In genomic region chr8:107114150-107115007, GRCm38 (mm10) we compare ENCODE assay signal across 9 mouse cellular contexts. TPM values are rescaled to one million over a fixed set of nuclear protein-coding genes. Genes with fewer than 3 reads are reported as not detected.
DNase-seq lines count a peak whose midpoint lies in the region; ATAC-seq and TF ChIP-seq lines count a peak whose summit lies in the region.
"Had no signal": no experiment of that assay in that cellular context is flagged by ENCODE, and none has a peak within 500 bp of the region (broad histone marks: within the 10 kb centered on the region; RNA-seq: fewer than 3 reads in every experiment).

No protein-coding gene starts in this region.

- peak overlapping the region; percentile 70 for H3K27ac ChIP-seq in layer of hippocampus, adult 2 months
- peak overlapping the region; percentile 46 for H3K27ac ChIP-seq in MEL (ENCODE audit: control insufficient read depth, low read depth, low read length)
- H3K27ac ChIP-seq in heart, embryonic 15.5 days: peak overlapping the region; percentile 62
- H3K27ac ChIP-seq in liver, embryonic 15.5 days (replicated peaks): no peak overlapping the region
- H3K27ac ChIP-seq in forebrain, embryonic 14.5 days (ENCODE audit: low read depth, low read length): no peak overlapping the region
- no peak overlapping the region for H3K27ac ChIP-seq in thymus, adult 2 months (ENCODE audit: control insufficient read depth, insufficient read depth, low read length)

- peak; percentile 37 to 55 for DNase-seq in layer of hippocampus, adult 2 months (ENCODE audit: low spot score in 2 of 2)
- DNase-seq in layer of hippocampus, postnatal 25 days (ENCODE audit: extremely low spot score in 1 of 2, low spot score in 1 of 2): no peak
- DNase-seq in MEL (ENCODE audit: low read depth, low spot score): peak; percentile 83
- no peak for DNase-seq in c-Kit-positive CD71-positive TER-119-positive erythroid progenitor cells, embryonic 14.5 days (ENCODE audit: low spot score)
- DNase-seq in forebrain, embryonic 14.5 days (ENCODE audit: low spot score): no peak
- DNase-seq in thymus, adult 2 months: no peak

- ATAC-seq in heart, embryonic 15.5 days (replicated peaks; ENCODE audit: insufficient number of reproducible peaks, insufficient read depth, low FRiP score, low read depth): 0 out of 2 replicates have a peak, but pooled peaks have one; percentile 10
- ATAC-seq in liver, embryonic 15.5 days (ENCODE audit: insufficient read depth): no peak
- no peak for ATAC-seq in forebrain, embryonic 14.5 days

- no peaks in the 10 kb centered on the region for H3K79me2 ChIP-seq in MEL (ENCODE audit: control insufficient read depth, insufficient read depth, low read length, poor library complexity)

- H3K9me3 ChIP-seq in MEL (replicated peaks; ENCODE audit: insufficient read depth, low read length): no peaks in the 10 kb centered on the region
- no peaks in the 10 kb centered on the region for H3K9me3 ChIP-seq in heart, embryonic 15.5 days (replicated peaks)
- no peaks in the 10 kb centered on the region for H3K9me3 ChIP-seq in liver, embryonic 15.5 days (replicated peaks)
- H3K9me3 ChIP-seq in forebrain, embryonic 14.5 days (replicated peaks; ENCODE audit: control insufficient read depth, low read length): no peaks in the 10 kb centered on the region

- H3K9ac ChIP-seq in MEL (ENCODE audit: control insufficient read depth, low read depth, low read length, poor library complexity, severe bottlenecking): peak overlapping the region; percentile 69
- no peak overlapping the region for H3K9ac ChIP-seq in heart, embryonic 15.5 days
- no peak overlapping the region for H3K9ac ChIP-seq in liver, embryonic 15.5 days
- H3K9ac ChIP-seq in forebrain, embryonic 14.5 days (ENCODE audit: low read length): no peak overlapping the region

- H3K4me2 ChIP-seq in heart, embryonic 15.5 days: peak overlapping the region; percentile 53
- H3K4me2 ChIP-seq in liver, embryonic 15.5 days: peak overlapping the region; percentile 48
- H3K4me2 ChIP-seq in forebrain, embryonic 14.5 days (ENCODE audit: low read length): no peak overlapping the region

- H3K4me1 ChIP-seq in MEL (ENCODE audit: control insufficient read depth in 1 of 2, insufficient read depth in 2 of 2, low read length in 2 of 2): peaks cover 0 to 16% of the 10 kb centered on the region in 2 experiments; a peak in 2 of 4 replicates
- H3K4me1 ChIP-seq in heart, embryonic 15.5 days (replicated peaks): peaks cover 25% of the 10 kb centered on the region
- peaks cover 25% of the 10 kb centered on the region for H3K4me1 ChIP-seq in liver, embryonic 15.5 days (replicated peaks)
- H3K4me1 ChIP-seq in forebrain, embryonic 14.5 days (ENCODE audit: control insufficient read depth, insufficient read depth, low read length): no peaks in the 10 kb centered on the region
- peaks cover 22% of the 10 kb centered on the region for H3K4me1 ChIP-seq in thymus, adult 2 months (replicated peaks; ENCODE audit: control insufficient read depth, insufficient read depth, low read length)

- WGBS in heart, embryonic 15.5 days: 30% methylated on average over 19 of the region's 19 CpGs
- WGBS in liver, embryonic 15.5 days (ENCODE audit: insufficient replicate concordance): 22% methylated on average over 19 of the region's 19 CpGs
- whole genome bisulfite sequencing in forebrain, embryonic 14.5 days: 77% methylated on average over 19 of the region's 19 CpGs
- WGBS in thymus, adult 2 months: 23% methylated on average over 19 of the region's 19 CpGs

- TF ChIP-seq POLR2A in MEL (IDR thresholded peaks at IDR 0.05; ENCODE audit: control insufficient read depth in 1 of 2, insufficient read depth in 1 of 2, low read depth in 1 of 2, low read length in 2 of 2, poor library complexity in 1 of 2): 0 out of 4 replicates have a peak, but pooled peaks of 1 of the 2 experiments have one; percentile 28
- TF ChIP-seq POLR2A in thymus, adult 2 months (IDR thresholded peaks at IDR 0.05; ENCODE audit: control insufficient read depth, extremely low read depth, insufficient read depth, low read length, poor library complexity): no peak

- H3K36me3 ChIP-seq in MEL (ENCODE audit: control insufficient read depth in 1 of 2, insufficient read depth in 2 of 2, low read length in 2 of 2): peaks cover 0 to 30% of the 10 kb centered on the region in 2 experiments; a peak in 2 of 4 replicates
- H3K36me3 ChIP-seq in heart, embryonic 15.5 days: no peaks in the 10 kb centered on the region
- no peaks in the 10 kb centered on the region for H3K36me3 ChIP-seq in liver, embryonic 15.5 days (replicated peaks)
- no peaks in the 10 kb centered on the region for H3K36me3 ChIP-seq in forebrain, embryonic 14.5 days (ENCODE audit: control insufficient read depth, insufficient read depth, low read length)
- H3K36me3 ChIP-seq in thymus, adult 2 months (ENCODE audit: control insufficient read depth, insufficient read depth, low read length): no peaks in the 10 kb centered on the region

- H3K4me3 ChIP-seq in layer of hippocampus, adult 2 months: no peak overlapping the region
- H3K4me3 ChIP-seq in MEL (ENCODE audit: control insufficient read depth in 1 of 2, insufficient read depth in 1 of 2, low read depth in 2 of 2, low read length in 2 of 2): peak overlapping the region; percentile 27 to 69
- peak overlapping the region; percentile 6; the same call in 1 of the 2 replicates for H3K4me3 ChIP-seq in heart, embryonic 15.5 days
- no peak overlapping the region for H3K4me3 ChIP-seq in liver, embryonic 15.5 days (replicated peaks)
- H3K4me3 ChIP-seq in forebrain, embryonic 14.5 days (ENCODE audit: low read depth, low read length): no peak overlapping the region
- H3K4me3 ChIP-seq in thymus, adult 2 months (ENCODE audit: control insufficient read depth, insufficient read depth, low read length): no peak overlapping the region

- H3K27me3 ChIP-seq in MEL (ENCODE audit: control insufficient read depth in 1 of 2, insufficient read depth in 2 of 2, low read length in 2 of 2): no peaks in the 10 kb centered on the region
- no peaks in the 10 kb centered on the region for H3K27me3 ChIP-seq in heart, embryonic 15.5 days
- no peaks in the 10 kb centered on the region for H3K27me3 ChIP-seq in liver, embryonic 15.5 days
- no peaks in the 10 kb centered on the region for H3K27me3 ChIP-seq in forebrain, embryonic 14.5 days (replicated peaks; ENCODE audit: control insufficient read depth, insufficient read depth, low read length)
- H3K27me3 ChIP-seq in thymus, adult 2 months (ENCODE audit: control insufficient read depth, insufficient read depth, low read length): no peaks in the 10 kb centered on the region

- TF ChIP-seq EP300 in MEL (IDR thresholded peaks at IDR 0.05; ENCODE audit: low read depth in 1 of 2, low read length in 2 of 2): no peak

- no peak for TF ChIP-seq RAD21 in MEL (IDR thresholded peaks at IDR 0.05; ENCODE audit: low read depth, low read length)

- no peak for TF ChIP-seq CTCF in layer of hippocampus, adult 2 months (conservative IDR thresholded peaks at IDR 0.05)
- no peak for TF ChIP-seq CTCF in MEL (IDR thresholded peaks at IDR 0.05 in 2 of 3, conservative IDR thresholded peaks at IDR 0.05 in 1 of 3; ENCODE audit: control insufficient read depth in 1 of 3, insufficient read depth in 1 of 3, low read depth in 2 of 3, low read length in 3 of 3, poor library complexity in 1 of 3, severe bottlenecking in 1 of 3)
- TF ChIP-seq CTCF in thymus, adult 2 months (IDR thresholded peaks at IDR 0.05; ENCODE audit: borderline replicate concordance, control insufficient read depth, extremely low read depth, insufficient read depth, low read length, poor library complexity): no peak

RNA-seq across cellular contexts. Expression of gene Terf2, which starts 18.0 kb away (rescaled TPM):
- 10 to 100 TPM; 32.7 to 39.2 TPM for total RNA-seq in layer of hippocampus, adult 2 months (2021)
- total RNA-seq in layer of hippocampus, postnatal 25 days (2021): 10 to 100 TPM; 31.2 to 35.8 TPM
- total RNA-seq in MEL (2012; rRNA removed): 14.1 and 15.0 TPM in 2 replicates
- polyA plus RNA-seq in MEL (2012; ENCODE audit: insufficient read depth in 1 of 2, insufficient read length in 2 of 2, low read depth in 1 of 2, low replicate concordance in 2 of 2, missing spikeins in 1 of 2): 10 to 100 TPM in 1 of 2 experiments, not detected in 1; 36.7 TPM
- 9.5 and 10.4 TPM in 2 replicates for polyA plus RNA-seq in heart, embryonic 15.5 days (2015; fragmentation: Nextera tagmentation; extraction: Ambion mirVana)
- polyA plus RNA-seq in liver, embryonic 15.5 days (2015; fragmentation: Nextera tagmentation; extraction: Ambion mirVana): 6.4 and 6.8 TPM in 2 replicates
- polyA plus RNA-seq in forebrain, embryonic 14.5 days (2014; fragmentation: Nextera tagmentation; extraction: Ambion mirVana): 19.2 and 19.9 TPM in 2 replicates
- 30.9 and 31.5 TPM in 2 replicates for polyA plus RNA-seq in thymus, adult 2 months (2012; rRNA removed)

RNA-seq across cellular contexts. Expression of gene Cyb5b, which starts 36.1 kb away (rescaled TPM):
- total RNA-seq in layer of hippocampus, adult 2 months (2021): 100 to 1,000 TPM; 103 to 104 TPM
- 100 to 1,000 TPM in 1 of 2 experiments, 10 to 100 TPM in 1; 93.9 to 105 TPM for total RNA-seq in layer of hippocampus, postnatal 25 days (2021)
- total RNA-seq in MEL (2012; rRNA removed): 66.5 and 67.9 TPM in 2 replicates
- 10 to 100 TPM; 69.4 to 79.1 TPM for polyA plus RNA-seq in MEL (2012; ENCODE audit: insufficient read depth in 1 of 2, insufficient read length in 2 of 2, low read depth in 1 of 2, low replicate concordance in 2 of 2, missing spikeins in 1 of 2)
- polyA plus RNA-seq in heart, embryonic 15.5 days (2015; fragmentation: Nextera tagmentation; extraction: Ambion mirVana): 51.2 and 58.7 TPM in 2 replicates
- 23.8 and 24.5 TPM in 2 replicates for polyA plus RNA-seq in liver, embryonic 15.5 days (2015; fragmentation: Nextera tagmentation; extraction: Ambion mirVana)
- polyA plus RNA-seq in forebrain, embryonic 14.5 days (2014; fragmentation: Nextera tagmentation; extraction: Ambion mirVana): 108 and 118 TPM in 2 replicates
- polyA plus RNA-seq in thymus, adult 2 months (2012; rRNA removed): 62.1 and 65.6 TPM in 2 replicates

RNA-seq across cellular contexts. Expression of gene Tmed6, which starts 48.9 kb away (rescaled TPM):
- under 1 TPM in 1 of 2 experiments, not detected in 1; 0.42 TPM for total RNA-seq in layer of hippocampus, adult 2 months (2021)
- not detected for total RNA-seq in layer of hippocampus, postnatal 25 days (2021)
- not detected in 2 replicates for total RNA-seq in MEL (2012; rRNA removed)
- not detected for polyA plus RNA-seq in MEL (2012; ENCODE audit: insufficient read depth in 1 of 2, insufficient read length in 2 of 2, low read depth in 1 of 2, low replicate concordance in 2 of 2, missing spikeins in 1 of 2)
- not detected in 2 replicates for polyA plus RNA-seq in heart, embryonic 15.5 days (2015; fragmentation: Nextera tagmentation; extraction: Ambion mirVana)
- polyA plus RNA-seq in liver, embryonic 15.5 days (2015; fragmentation: Nextera tagmentation; extraction: Ambion mirVana): 4.1 and 5.2 TPM in 2 replicates
- not detected in 2 replicates for polyA plus RNA-seq in forebrain, embryonic 14.5 days (2014; fragmentation: Nextera tagmentation; extraction: Ambion mirVana)
- 0.20 TPM in 2 replicates for polyA plus RNA-seq in thymus, adult 2 months (2012; rRNA removed)
- polyA plus RNA-seq: cortical plate, adult 2 months had no signal

RNA-seq across cellular contexts. Expression of gene Nip7, which starts 57.7 kb away (rescaled TPM):
- 10 to 100 TPM; 43.5 to 46.2 TPM for total RNA-seq in layer of hippocampus, adult 2 months (2021)
- 10 to 100 TPM; 44.4 to 45.9 TPM for total RNA-seq in layer of hippocampus, postnatal 25 days (2021)
- 261 and 278 TPM in 2 replicates for total RNA-seq in MEL (2012; rRNA removed)
- 100 to 1,000 TPM; 189 to 336 TPM for polyA plus RNA-seq in MEL (2012; ENCODE audit: insufficient read depth in 1 of 2, insufficient read length in 2 of 2, low read depth in 1 of 2, low replicate concordance in 2 of 2, missing spikeins in 1 of 2)
- 46.8 and 54.4 TPM in 2 replicates for polyA plus RNA-seq in heart, embryonic 15.5 days (2015; fragmentation: Nextera tagmentation; extraction: Ambion mirVana)
- polyA plus RNA-seq in liver, embryonic 15.5 days (2015; fragmentation: Nextera tagmentation; extraction: Ambion mirVana): 33.9 and 37.4 TPM in 2 replicates
- polyA plus RNA-seq in forebrain, embryonic 14.5 days (2014; fragmentation: Nextera tagmentation; extraction: Ambion mirVana): 97.0 and 106 TPM in 2 replicates
- 34.1 and 38.4 TPM in 2 replicates for polyA plus RNA-seq in thymus, adult 2 months (2012; rRNA removed)

RNA-seq across cellular contexts. Expression of gene Cog8, which starts 57.9 kb away (rescaled TPM):
- 10 to 100 TPM; 27.8 to 32.5 TPM for total RNA-seq in layer of hippocampus, adult 2 months (2021)
- 10 to 100 TPM; 28.7 to 28.9 TPM for total RNA-seq in layer of hippocampus, postnatal 25 days (2021)
- total RNA-seq in MEL (2012; rRNA removed): 18.1 and 27.2 TPM in 2 replicates
- 10 to 100 TPM in 1 of 2 experiments, not detected in 1; 27.0 TPM for polyA plus RNA-seq in MEL (2012; ENCODE audit: insufficient read depth in 1 of 2, insufficient read length in 2 of 2, low read depth in 1 of 2, low replicate concordance in 2 of 2, missing spikeins in 1 of 2)
- polyA plus RNA-seq in heart, embryonic 15.5 days (2015; fragmentation: Nextera tagmentation; extraction: Ambion mirVana): 25.1 and 28.9 TPM in 2 replicates
- polyA plus RNA-seq in liver, embryonic 15.5 days (2015; fragmentation: Nextera tagmentation; extraction: Ambion mirVana): 17.9 and 19.8 TPM in 2 replicates
- 34.2 and 41.4 TPM in 2 replicates for polyA plus RNA-seq in forebrain, embryonic 14.5 days (2014; fragmentation: Nextera tagmentation; extraction: Ambion mirVana)
- 59.7 and 68.6 TPM in 2 replicates for polyA plus RNA-seq in thymus, adult 2 months (2012; rRNA removed)

Comparison
In these comparisons a context has a peak if more than half of its experiments do, and no peak if none do; other contexts are left out.
1. DNase-seq: peak in layer of hippocampus, adult 2 months (2 of 2) and MEL (single experiment); none in layer of hippocampus, postnatal 25 days (0 of 2), c-Kit-positive CD71-positive TER-119-positive erythroid progenitor cells, embryonic 14.5 days (single experiment), forebrain, embryonic 14.5 days (single experiment) and thymus, adult 2 months (single experiment).
2. H3K27ac ChIP-seq: peak in layer of hippocampus, adult 2 months (single experiment), MEL (single experiment) and heart, embryonic 15.5 days (single experiment); none in liver, embryonic 15.5 days (single experiment), forebrain, embryonic 14.5 days (single experiment) and thymus, adult 2 months (single experiment).
3. H3K4me3 ChIP-seq: peak in MEL (2 of 2) and heart, embryonic 15.5 days (single experiment); none in layer of hippocampus, adult 2 months (single experiment), liver, embryonic 15.5 days (single experiment), forebrain, embryonic 14.5 days (single experiment) and thymus, adult 2 months (single experiment).